Mouse (Mus musculus) neural tube, embryonic 14.5 days (tissue): ENCODE results near the gene Hnrnpl. TPM values are rescaled to one million over a fixed set of nuclear protein-coding genes. Genes with fewer than 3 reads are reported as not detected.

Experiments used
- ATAC-seq: fragments of 200-750 bp; cut with Nextera tagmentation; 2 replicates; pipeline ENCODE4 v1.8.0; 2017; ENCODE audit warnings: low read depth, mild to moderate bottlenecking, moderate TSS enrichment, moderate library complexity
- H3K27ac ChIP-seq: fragments of 300-500 bp; sonication (generic); 2 replicates; pipeline ENCODE4 v1.5.1; 2014; ENCODE audit warnings: low read depth, mild to moderate bottlenecking, control low read depth, low read length, moderate library complexity, mixed read lengths
- H3K27me3 ChIP-seq: fragments of 300-500 bp; sonication (generic); 2 replicates; pipeline ENCODE4 v1.6.1; 2014; ENCODE audit warnings: low read length; ENCODE audit not compliant: control insufficient read depth, insufficient read depth
- H3K36me3 ChIP-seq: fragments of 300-500 bp; sonication (generic); 2 replicates; pipeline ENCODE4 v1.6.1; 2014; ENCODE audit warnings: low read length, mixed read lengths; ENCODE audit not compliant: control insufficient read depth, insufficient read depth
- H3K4me1 ChIP-seq: fragments of 300-500 bp; sonication (generic); 2 replicates; pipeline ENCODE4 v1.6.1; 2014; ENCODE audit warnings: low read length; ENCODE audit not compliant: control insufficient read depth, insufficient read depth
- H3K4me2 ChIP-seq: fragments of 300-500 bp; sonication (generic); 2 replicates; pipeline ENCODE4 v1.6.1; 2014; ENCODE audit warnings: mild to moderate bottlenecking, low read depth, low read length, control low read depth
- H3K4me3 ChIP-seq: fragments of 300-500 bp; sonication (generic); 2 replicates; pipeline ENCODE4 v1.5.1; 2014; ENCODE audit warnings: low read depth, low read length, control low read depth, mixed read lengths
- H3K9ac ChIP-seq: fragments of 300-500 bp; sonication (generic); replicated peaks from 2 replicates; pipeline ENCODE4 v1.6.1; 2014; ENCODE audit warnings: low read depth, mild to moderate bottlenecking, control low read depth, low read length, mixed read lengths
- H3K9me3 ChIP-seq: fragments of 300-500 bp; sonication (generic); 2 replicates; pipeline ENCODE4 v1.6.1; 2016; ENCODE audit warnings: low read length; ENCODE audit not compliant: control insufficient read depth
- WGBS: fragments of 180-500 bp; shearing (Covaris S2); extraction: QIAGEN DNeasy Blood & Tissue Kit; methylation state at CpG from one replicate; pipeline ENCODE4 v1.1.7; 2014; 5-methylcytosine and 5-hydroxymethylcytosine counted together
- polyA plus RNA-seq: library from polyadenylated mRNA; unstranded; fragments of >200 nt; fragmentation: Nextera tagmentation; extraction: Ambion mirVana; gene quantifications from 2 replicates; pipeline ENCODE4 v1.2.1, GENCODE M21; 2014

Gene Hnrnpl
- 158 and 160 TPM in 2 replicates for polyA plus RNA-seq

GRCm38 (mm10) chr7:28808221-28808941 is at the start of gene Hnrnpl:
Hnrnpl (plus strand) TSS chr7:28808541.
- no peak; the same call in 1 of the 2 replicates for ATAC-seq
- Histone ChIP-seq H3K4me2 (peak within 1 kb of the TSS; percentile 91), H3K4me3 (peak within 1 kb of the TSS; percentile 78), H3K36me3 (peaks cover 8% of the 10 kb centered on the region; the same call in 1 of the 2 replicates), H3K27me3 (no peaks in the 10 kb centered on the region), H3K9me3 (no peaks in the 10 kb centered on the region), H3K27ac (peak within 1 kb of the TSS; percentile 100), H3K4me1 (peaks cover 22% of the 10 kb centered on the region), H3K9ac (peak within 1 kb of the TSS; percentile 89)
- 5% methylated on average over 34 of the region's 35 CpGs for WGBS

DNA sequence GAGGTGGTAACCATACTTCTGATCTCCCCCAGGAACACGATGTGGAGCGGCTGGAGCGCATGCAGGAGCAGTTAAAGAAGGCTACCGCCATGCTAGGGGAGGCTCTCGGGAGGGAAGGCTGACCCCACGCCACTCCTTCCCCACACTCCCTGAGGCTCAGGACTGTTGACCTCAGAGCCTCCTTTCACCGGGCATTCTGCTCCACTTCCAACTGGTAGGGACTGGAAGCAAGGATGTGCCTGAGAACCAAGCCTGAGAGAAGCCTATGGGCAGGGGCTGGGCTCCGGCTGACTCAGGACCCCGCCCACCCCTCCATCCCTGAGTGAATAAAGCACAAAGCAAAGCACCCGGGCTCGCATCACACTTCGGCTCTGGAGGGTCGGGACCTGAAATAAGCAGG is 49.7 kb upstream of the Hnrnpl start:
- H3K9me3 ChIP-seq = no peaks in the 10 kb centered on the region
- H3K9ac ChIP-seq = no peak overlapping the region
- no peak overlapping the region for H3K27ac ChIP-seq
- no peak overlapping the region for H3K4me2 ChIP-seq
- ATAC-seq = no peak
- 0 out of 2 replicates have a peak, but pooled peaks cover 3% of the 10 kb centered on the region for H3K4me1 ChIP-seq
- peaks cover 2% of the 10 kb centered on the region; the same call in 1 of the 2 replicates for H3K27me3 ChIP-seq
- no peak overlapping the region for H3K4me3 ChIP-seq
- H3K36me3 ChIP-seq = peaks cover 21% of the 10 kb centered on the region
- WGBS = 82% methylated on average over 13 of the region's 13 CpGs

DNA sequence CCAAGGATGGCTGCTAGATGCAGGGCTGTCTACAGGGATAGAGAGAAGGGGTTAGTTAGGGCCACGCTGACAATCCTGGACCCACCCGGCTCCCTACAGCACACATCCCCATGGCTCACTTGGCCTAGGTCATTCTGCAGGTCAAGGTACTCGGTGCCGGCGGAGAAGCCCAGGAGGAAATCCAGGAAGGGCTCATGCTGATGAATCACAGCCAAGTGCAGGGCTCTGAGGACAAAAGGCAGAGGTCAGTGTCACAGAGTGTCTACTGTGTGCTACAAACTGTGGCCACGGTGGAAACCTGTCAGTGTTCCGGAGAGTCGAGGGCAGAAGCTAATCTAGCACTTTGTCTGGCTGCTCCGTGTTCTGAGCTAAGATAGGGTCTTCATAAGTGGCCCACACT is 46.4 kb upstream of the Hnrnpl start:
- Histone ChIP-seq H3K4me3 (no peak overlapping the region), H3K4me1 (peaks cover 5% of the 10 kb centered on the region), H3K9me3 (no peaks in the 10 kb centered on the region), H3K36me3 (peaks cover 21% of the 10 kb centered on the region), H3K27me3 (no peaks in the 10 kb centered on the region), H3K27ac (no peak overlapping the region), H3K4me2 (no peak overlapping the region), H3K9ac (no peak overlapping the region)
- no peak for ATAC-seq
- WGBS = 98% methylated on average over 9 of the region's 9 CpGs

GRCm38 (mm10) chr7:28765211-28765610 is 43.1 kb upstream of the Hnrnpl start:
- no peak overlapping the region for H3K9ac ChIP-seq
- peaks cover 8% of the 10 kb centered on the region for H3K36me3 ChIP-seq
- H3K27ac ChIP-seq = no peak overlapping the region
- H3K9me3 ChIP-seq = no peaks in the 10 kb centered on the region
- H3K27me3 ChIP-seq = no peaks in the 10 kb centered on the region
- no peak for ATAC-seq
- peak overlapping the region; percentile 58; the same call in 1 of the 2 replicates for H3K4me3 ChIP-seq
- peaks cover 14% of the 10 kb centered on the region for H3K4me1 ChIP-seq
- WGBS = 91% methylated on average over 6 of the region's 6 CpGs
- peak overlapping the region; percentile 47 for H3K4me2 ChIP-seq

GRCm38 (mm10) chr7:28766173-28766879 is 42.0 kb upstream of the Hnrnpl start, which contains the start of gene Sirt2:
Sirt2 (plus strand) TSS chr7:28766735.
- WGBS = under 1% methylated on average over 45 of the region's 45 CpGs
- H3K27me3 ChIP-seq = no peaks in the 10 kb centered on the region
- H3K4me3 ChIP-seq = peak within 1 kb of the TSS; percentile 58
- peak within 1 kb of the TSS; percentile 71 for H3K4me2 ChIP-seq
- peak within 1 kb of the TSS; percentile 77 for H3K9ac ChIP-seq
- no peaks in the 10 kb centered on the region for H3K9me3 ChIP-seq
- H3K4me1 ChIP-seq = peaks cover 14% of the 10 kb centered on the region
- peaks cover 3% of the 10 kb centered on the region; the same call in 1 of the 2 replicates for H3K36me3 ChIP-seq
- ATAC-seq = peak; percentile 98
- no peak within 1 kb of the TSS for H3K27ac ChIP-seq

GRCm38 (mm10) chr7:28766910-28767309 is 41.4 kb upstream of the Hnrnpl start:
- Histone ChIP-seq H3K4me2 (peak overlapping the region; percentile 71), H3K27me3 (no peaks in the 10 kb centered on the region), H3K4me1 (peaks cover 14% of the 10 kb centered on the region), H3K36me3 (no peaks in the 10 kb centered on the region; the same call in 1 of the 2 replicates), H3K9ac (peak overlapping the region; percentile 77), H3K9me3 (no peaks in the 10 kb centered on the region), H3K27ac (no peak overlapping the region), H3K4me3 (peak overlapping the region; percentile 58)
- ATAC-seq = peak; percentile 9
- 1% methylated on average over 14 of the region's 14 CpGs for WGBS

DNA sequence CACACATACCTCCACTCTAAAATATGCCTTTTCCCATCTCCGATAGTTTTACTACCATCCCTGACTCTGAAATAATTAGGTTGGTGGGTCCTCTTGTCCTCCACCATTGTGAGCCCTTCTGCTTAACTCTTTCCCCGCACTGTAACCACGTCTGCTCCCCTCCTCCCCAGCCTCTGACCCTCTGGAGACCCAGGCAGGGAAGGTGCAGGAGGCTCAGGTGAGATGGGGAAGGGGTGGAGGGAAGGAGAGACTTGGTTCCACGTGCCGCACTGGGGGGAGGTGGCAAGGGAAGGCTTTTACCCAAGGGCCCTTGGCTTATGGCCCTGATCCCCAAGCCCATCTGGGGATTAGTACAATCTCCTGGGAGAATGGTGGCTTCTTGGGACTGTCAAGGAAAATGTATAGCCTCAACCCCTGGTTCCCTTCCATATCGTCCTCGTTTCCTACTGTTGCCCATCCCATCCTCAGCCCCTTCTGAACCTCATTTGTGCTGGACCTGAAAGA is 40.8 kb upstream of the Hnrnpl start, which contains the start of gene Nfkbib:
TSS of gene Nfkbib (minus strand) at position 51 of the 504 bp plus-strand sequence.
- peak within 1 kb of the TSS; percentile 71 for H3K4me2 ChIP-seq
- peak within 1 kb of the TSS; percentile 58 for H3K4me3 ChIP-seq
- H3K27me3 ChIP-seq = no peaks in the 10 kb centered on the region
- no peak within 1 kb of the TSS for H3K27ac ChIP-seq
- H3K4me1 ChIP-seq = peaks cover 14% of the 10 kb centered on the region
- 70% methylated on average over 7 of the region's 7 CpGs for WGBS
- peak within 1 kb of the TSS; percentile 77 for H3K9ac ChIP-seq
- peaks cover 3% of the 10 kb centered on the region; the same call in 1 of the 2 replicates for H3K36me3 ChIP-seq
- ATAC-seq = no peak
- H3K9me3 ChIP-seq = no peaks in the 10 kb centered on the region

GRCm38 (mm10) chr7:28769414-28769958 is 38.9 kb upstream of the Hnrnpl start:
- Histone ChIP-seq H3K4me1 (peaks cover 14% of the 10 kb centered on the region), H3K27me3 (no peaks in the 10 kb centered on the region), H3K4me3 (no peak overlapping the region), H3K9ac (no peak overlapping the region), H3K27ac (no peak overlapping the region), H3K36me3 (peaks cover 4% of the 10 kb centered on the region), H3K4me2 (no peak overlapping the region), H3K9me3 (no peaks in the 10 kb centered on the region)
- no peak for ATAC-seq
- WGBS = 95% methylated on average over 9 of the region's 9 CpGs
